Mouse (Mus musculus) liver, embryonic 16.5 days (tissue): Measurements from ENCODE around the gene Bpi. TPM values are rescaled to one million over a fixed set of nuclear protein-coding genes. Genes with fewer than 3 reads are reported as not detected.

Experiments used
- ATAC-seq: fragments of 200-750 bp; cut with Nextera tagmentation; 2 replicates; pipeline ENCODE4 v1.8.0; 2017; ENCODE audit warnings: low read depth, mild to moderate bottlenecking, moderate number of reproducible peaks, moderate library complexity
- H3K27ac ChIP-seq: fragments of 300-500 bp; sonication (generic); 2 replicates; pipeline ENCODE4 v1.5.1; 2014; ENCODE audit warnings: mild to moderate bottlenecking, low read length
- H3K27me3 ChIP-seq: fragments of 300-500 bp; sonication (generic); 2 replicates; pipeline ENCODE4 v1.6.1; 2014; ENCODE audit warnings: low read depth, low read length, mixed read lengths; ENCODE audit not compliant: control insufficient read depth, insufficient read depth
- H3K36me3 ChIP-seq: fragments of 300-500 bp; sonication (generic); 2 replicates; pipeline ENCODE4 v1.6.1; 2014; ENCODE audit warnings: mild to moderate bottlenecking; ENCODE audit not compliant: control insufficient read depth, insufficient read depth
- H3K4me1 ChIP-seq: fragments of 300-500 bp; sonication (generic); 2 replicates; pipeline ENCODE4 v1.6.1; 2014; ENCODE audit warnings: low read depth, low read length, mixed read lengths; ENCODE audit not compliant: control insufficient read depth
- H3K4me2 ChIP-seq: fragments of 300-500 bp; sonication (generic); 2 replicates; pipeline ENCODE4 v1.6.1; 2014; ENCODE audit warnings: low read depth, low read length, mixed read lengths
- H3K4me3 ChIP-seq: fragments of 300-500 bp; sonication (generic); 2 replicates; pipeline ENCODE4 v1.5.1; 2014; ENCODE audit warnings: low read depth, mild to moderate bottlenecking, low read length
- H3K9ac ChIP-seq: fragments of 300-500 bp; sonication (generic); 2 replicates; pipeline ENCODE4 v1.6.1; 2014; ENCODE audit warnings: low read depth, low read length
- H3K9me3 ChIP-seq: fragments of 300-500 bp; sonication (generic); replicated peaks from 2 replicates; pipeline ENCODE4 v1.6.1; 2016; ENCODE audit warnings: low read length; ENCODE audit not compliant: control insufficient read depth
- WGBS: fragments of 180-500 bp; shearing (Covaris S2); extraction: QIAGEN DNeasy Blood & Tissue Kit; methylation state at CpG from one replicate; pipeline ENCODE4 v1.1.7; 2014; ENCODE audit not compliant: insufficient replicate concordance; 5-methylcytosine and 5-hydroxymethylcytosine counted together
- polyA plus RNA-seq: library from polyadenylated mRNA; unstranded; fragments of >200 nt; fragmentation: Nextera tagmentation; extraction: Ambion mirVana; gene quantifications from 2 replicates; pipeline ENCODE4 v1.2.1, GENCODE M21; 2015

Bpi gene
- polyA plus RNA-seq, 1 experiment from 2014 or later: not detected

- no peaks in the 10 kb centered on the region for H3K4me1 ChIP-seq
Measured at GRCm38 (mm10) chr2:158275349-158275748, 17.5 kb downstream of the Bpi start.

GRCm38 (mm10) chr2:158275811-158276210 lies 17.9 kb downstream of the Bpi start:
- ATAC-seq: no peak
- Histone ChIP-seq H3K27me3 (no peaks in the 10 kb centered on the region), H3K9me3 (no peaks in the 10 kb centered on the region), H3K4me2 (no peak overlapping the region), H3K9ac (no peak overlapping the region), H3K36me3 (no peaks in the 10 kb centered on the region), H3K27ac (no peak overlapping the region), H3K4me3 (no peak overlapping the region), H3K4me1 (no peaks in the 10 kb centered on the region)
- WGBS: 68% methylated on average over 4 of the region's 4 CpGs

More at GRCm38 (mm10) chr2:158275349-158275748, 17.5 kb downstream of the Bpi start:
- Histone ChIP-seq H3K9me3 (no peaks in the 10 kb centered on the region), H3K27ac (no peak overlapping the region), H3K4me3 (no peak overlapping the region), H3K9ac (no peak overlapping the region), H3K4me2 (no peak overlapping the region), H3K36me3 (no peaks in the 10 kb centered on the region), H3K27me3 (no peaks in the 10 kb centered on the region)
- no peak for ATAC-seq
- 74% methylated on average over 3 of the region's 3 CpGs for WGBS

- Histone ChIP-seq H3K4me1 (peaks cover 2% of the 10 kb centered on the region; the same call in 1 of the 2 replicates), H3K4me3 (no peak overlapping the region), H3K27ac (no peak overlapping the region), H3K36me3 (no peaks in the 10 kb centered on the region), H3K9ac (no peak overlapping the region), H3K9me3 (no peaks in the 10 kb centered on the region), H3K4me2 (no peak overlapping the region), H3K27me3 (no peaks in the 10 kb centered on the region)
- no peak for ATAC-seq
- WGBS: 65% methylated on average over 6 of the region's 6 CpGs
Measured at GRCm38 (mm10) chr2:158276451-158276850, 18.6 kb downstream of the Bpi start.

- 49% methylated on average over 4 of the region's 4 CpGs for WGBS
- Histone ChIP-seq H3K27me3 (no peaks in the 10 kb centered on the region), H3K4me1 (peaks cover 2% of the 10 kb centered on the region; the same call in 1 of the 2 replicates), H3K4me2 (no peak overlapping the region), H3K9ac (no peak overlapping the region), H3K36me3 (no peaks in the 10 kb centered on the region), H3K27ac (no peak overlapping the region), H3K4me3 (no peak overlapping the region), H3K9me3 (no peaks in the 10 kb centered on the region)
- no peak for ATAC-seq
Measured at GRCm38 (mm10) chr2:158276878-158277277, 19.0 kb downstream of the Bpi start.

GRCm38 (mm10) chr2:158279656-158280055 lies 21.8 kb downstream of the Bpi start:
- Histone ChIP-seq H3K4me1 (peaks cover 2% of the 10 kb centered on the region; the same call in 1 of the 2 replicates), H3K27me3 (no peaks in the 10 kb centered on the region), H3K9me3 (no peaks in the 10 kb centered on the region), H3K36me3 (no peaks in the 10 kb centered on the region), H3K27ac (no peak overlapping the region), H3K4me2 (no peak overlapping the region), H3K4me3 (no peak overlapping the region), H3K9ac (no peak overlapping the region)
- no peak for ATAC-seq
- WGBS: 68% methylated on average over 4 of the region's 4 CpGs

GRCm38 (mm10) chr2:158281497-158282205 lies 23.8 kb downstream of the Bpi start:
- 48% methylated on average over 16 of the region's 16 CpGs for WGBS
- H3K9ac ChIP-seq: no peak overlapping the region
- H3K4me2 ChIP-seq: no peak overlapping the region
- peaks cover 10% of the 10 kb centered on the region for H3K4me1 ChIP-seq
- H3K27me3 ChIP-seq: no peaks in the 10 kb centered on the region
- H3K9me3 ChIP-seq: no peaks in the 10 kb centered on the region
- no peak overlapping the region for H3K4me3 ChIP-seq
- H3K36me3 ChIP-seq: no peaks in the 10 kb centered on the region
- H3K27ac ChIP-seq: no peak overlapping the region
- ATAC-seq: no peak

- peaks cover 10% of the 10 kb centered on the region for H3K4me1 ChIP-seq
- no peaks in the 10 kb centered on the region for H3K36me3 ChIP-seq
- H3K27ac ChIP-seq: no peak overlapping the region
- no peaks in the 10 kb centered on the region for H3K27me3 ChIP-seq
- no peak overlapping the region for H3K9ac ChIP-seq
- no peak for ATAC-seq
- H3K9me3 ChIP-seq: no peaks in the 10 kb centered on the region
- H3K4me2 ChIP-seq: no peak overlapping the region
- 43% methylated on average over 7 of the region's 7 CpGs for whole genome bisulfite sequencing
- no peak overlapping the region for H3K4me3 ChIP-seq
Measured at GRCm38 (mm10) chr2:158283136-158283535, 25.2 kb downstream of the Bpi start.

- Histone ChIP-seq H3K9ac (no peak overlapping the region), H3K4me2 (no peak overlapping the region), H3K9me3 (no peaks in the 10 kb centered on the region), H3K27ac (no peak overlapping the region), H3K36me3 (no peaks in the 10 kb centered on the region), H3K27me3 (no peaks in the 10 kb centered on the region), H3K4me3 (no peak overlapping the region), H3K4me1 (peaks cover 10% of the 10 kb centered on the region)
- 70% methylated on average over 6 of the region's 6 CpGs for WGBS
- ATAC-seq: no peak
Measured at GRCm38 (mm10) chr2:158283771-158284170, 25.9 kb downstream of the Bpi start.

GRCm38 (mm10) chr2:158284571-158284970 lies 26.7 kb downstream of the Bpi start:
- Histone ChIP-seq H3K4me3 (no peak overlapping the region), H3K4me1 (peaks cover 10% of the 10 kb centered on the region), H3K9ac (no peak overlapping the region), H3K27me3 (no peaks in the 10 kb centered on the region), H3K27ac (no peak overlapping the region), H3K9me3 (no peaks in the 10 kb centered on the region), H3K36me3 (no peaks in the 10 kb centered on the region), H3K4me2 (no peak overlapping the region)
- 16% methylated on average over 11 of the region's 11 CpGs for WGBS
- peak; percentile 32; the same call in 1 of the 2 replicates for ATAC-seq
